Mouse (Mus musculus): ENCODE data around the gene Gm20715.

- TF ChIP-seq CTCF (conservative IDR thresholded peaks at IDR 0.05; ENCODE audit: low read length), result no peak
- TF ChIP-seq NANOG (IDR thresholded peaks at IDR 0.05; ENCODE audit: borderline replicate concordance, low read length), result no peak
- TF ChIP-seq POU5F1 (IDR thresholded peaks at IDR 0.05; ENCODE audit: borderline replicate concordance, low read length), result no peak
Measured at GRCm38 (mm10) chr7:6364761-6365160, 45.3 kb upstream of the Gm20715 start.

Measured in E14TG2a.4 (cell line).